Mouse (Mus musculus) embryonic facial prominence, embryonic 13.5 days (tissue): ENCODE data around the gene Ciart. TPM values are rescaled to one million over a fixed set of nuclear protein-coding genes. Genes with fewer than 3 reads are reported as not detected.
"Not testable (repeated sequence)": the region's sequence is repeated elsewhere in the genome, so short reads cannot be mapped to it uniquely, and the experiment has no call there.

Experiments used
- ATAC-seq: fragments of 200-750 bp; cut with Nextera tagmentation; 2 replicates; pipeline ENCODE4 v1.8.0; 2017; ENCODE audit warnings: low read depth; ENCODE audit not compliant: insufficient number of reproducible peaks, insufficient read depth, low FRiP score, low TSS enrichment
- H3K27ac ChIP-seq: fragments of 300-500 bp; sonication (generic); 2 replicates; pipeline ENCODE4 v1.5.1; 2015; ENCODE audit warnings: moderate library complexity, mild to moderate bottlenecking, inconsistent platforms
- H3K27me3 ChIP-seq: fragments of 300-500 bp; sonication (generic); 2 replicates; pipeline ENCODE4 v1.6.1; 2015; ENCODE audit warnings: mild to moderate bottlenecking, inconsistent platforms
- H3K36me3 ChIP-seq: fragments of 300-500 bp; sonication (generic); 2 replicates; pipeline ENCODE4 v1.6.1; 2015; ENCODE audit warnings: mild to moderate bottlenecking, inconsistent platforms
- H3K4me1 ChIP-seq: fragments of 300-500 bp; sonication (generic); 2 replicates; pipeline ENCODE4 v1.6.1; 2015; ENCODE audit warnings: inconsistent platforms
- H3K4me2 ChIP-seq: fragments of 300-500 bp; sonication (generic); 2 replicates; pipeline ENCODE4 v1.6.1; 2015; ENCODE audit warnings: moderate library complexity, mild to moderate bottlenecking, inconsistent platforms
- H3K4me3 ChIP-seq: fragments of 300-500 bp; sonication (generic); 2 replicates; pipeline ENCODE4 v1.5.1; 2015; ENCODE audit warnings: mild to moderate bottlenecking, inconsistent platforms
- H3K9ac ChIP-seq: fragments of 300-500 bp; sonication (generic); 2 replicates; pipeline ENCODE4 v1.6.1; 2015; ENCODE audit warnings: mild to moderate bottlenecking, inconsistent platforms
- H3K9me3 ChIP-seq: fragments of 300-500 bp; sonication (generic); 2 replicates; pipeline ENCODE4 v1.6.1; 2016; ENCODE audit warnings: inconsistent platforms
- WGBS: fragments of 180-500 bp; shearing (Covaris S2); methylation state at CpG from one replicate; pipeline ENCODE4 v1.1.7; 2015; ENCODE audit warnings: mixed read lengths; 5-methylcytosine and 5-hydroxymethylcytosine counted together
- polyA plus RNA-seq: library from polyadenylated mRNA; unstranded; fragments of >200 nt; fragmentation: Nextera tagmentation; extraction: Ambion mirVana; gene quantifications from 2 replicates; pipeline ENCODE4 v1.2.1, GENCODE M21; 2015

Ciart gene
- 7.0 and 7.8 TPM in 2 replicates for polyA plus RNA-seq

DNA sequence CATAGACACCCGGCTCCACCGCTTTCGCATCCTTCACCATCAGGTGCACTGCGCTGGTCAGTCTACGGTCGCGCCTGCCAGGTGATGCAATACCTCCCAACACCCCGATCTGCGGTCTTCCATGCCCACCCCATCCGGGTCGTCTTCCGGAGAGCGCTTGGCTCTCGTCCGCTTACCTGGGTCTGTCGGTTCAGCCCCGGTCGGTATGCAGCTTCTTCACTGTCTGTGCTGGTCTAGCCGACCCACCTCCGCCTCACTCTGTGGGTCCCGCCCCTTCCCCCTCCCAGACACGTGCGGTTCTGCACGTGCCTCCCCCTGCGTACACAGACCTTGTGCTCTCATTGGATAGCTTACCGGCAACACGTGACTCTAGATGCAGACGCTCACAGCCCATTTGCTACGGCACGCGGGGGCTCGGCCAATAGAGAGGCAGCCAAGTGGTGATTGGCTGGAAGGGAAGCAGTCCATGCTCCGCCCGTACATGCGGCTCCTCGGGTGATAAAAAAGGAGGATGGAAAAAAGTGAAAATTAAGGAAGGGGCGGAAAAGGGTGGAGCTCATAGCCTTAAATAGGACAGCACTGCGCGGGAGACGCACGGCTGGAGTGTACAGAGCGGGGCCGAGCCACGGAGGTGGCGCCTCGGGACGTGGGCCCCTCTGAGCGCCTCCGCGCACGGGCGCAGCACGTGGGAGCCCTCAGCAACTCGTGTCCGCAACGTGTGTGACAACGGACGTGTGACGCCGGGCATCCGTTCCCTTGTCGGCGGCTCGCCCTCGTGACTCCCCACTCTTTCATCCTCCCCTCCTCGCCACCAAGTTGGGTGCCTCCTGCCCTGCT is at the start of gene Ciart:
TSS of gene Ciart (minus strand) at position 273 of the 837 bp plus-strand sequence.
- Histone ChIP-seq H3K27me3 (no peaks in the 10 kb centered on the region), H3K9ac (peak within 1 kb of the TSS; percentile 71), H3K9me3 (no peaks in the 10 kb centered on the region), H3K4me3 (peak within 1 kb of the TSS; percentile 55), H3K4me2 (peak within 1 kb of the TSS; percentile 99), H3K36me3 (no peaks in the 10 kb centered on the region), H3K4me1 (peaks cover 15% of the 10 kb centered on the region), H3K27ac (peak within 1 kb of the TSS; percentile 16; the same call in 1 of the 2 replicates)
- under 1% methylated on average over 66 of the region's 66 CpGs for WGBS
- peak; percentile 98 for ATAC-seq

DNA sequence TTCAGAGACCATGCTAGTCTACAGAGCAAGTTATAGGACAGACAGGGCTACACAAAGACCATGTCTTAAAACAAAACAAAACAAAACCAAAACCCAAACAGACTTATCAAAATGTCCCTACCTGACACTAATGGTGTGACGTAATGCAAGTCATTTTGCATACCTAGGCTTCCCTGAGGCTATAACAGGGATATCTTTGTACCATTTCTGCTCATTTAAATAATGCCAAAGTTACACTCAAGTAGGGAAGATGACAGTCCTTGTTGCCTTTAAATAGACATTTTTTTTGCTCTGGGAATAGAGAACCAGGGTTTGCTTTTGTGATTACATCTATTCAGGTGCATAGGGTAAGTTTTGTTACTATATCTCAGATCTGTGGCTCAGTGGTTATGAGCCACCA is 49.4 kb upstream of the Ciart start:
- peaks cover 17% of the 10 kb centered on the region for H3K4me1 ChIP-seq
- no peak for ATAC-seq
- H3K4me2 ChIP-seq = 0 out of 2 replicates have a peak overlapping the region, but pooled peaks have one; percentile 3
- H3K27me3 ChIP-seq = no peaks in the 10 kb centered on the region
- 84% methylated on average over 1 of the region's 1 CpGs for WGBS
- H3K36me3 ChIP-seq = peaks cover 27% of the 10 kb centered on the region
- H3K9ac ChIP-seq = no peak overlapping the region
- no peak overlapping the region for H3K4me3 ChIP-seq
- no peak overlapping the region for H3K27ac ChIP-seq
- no peaks in the 10 kb centered on the region for H3K9me3 ChIP-seq

DNA sequence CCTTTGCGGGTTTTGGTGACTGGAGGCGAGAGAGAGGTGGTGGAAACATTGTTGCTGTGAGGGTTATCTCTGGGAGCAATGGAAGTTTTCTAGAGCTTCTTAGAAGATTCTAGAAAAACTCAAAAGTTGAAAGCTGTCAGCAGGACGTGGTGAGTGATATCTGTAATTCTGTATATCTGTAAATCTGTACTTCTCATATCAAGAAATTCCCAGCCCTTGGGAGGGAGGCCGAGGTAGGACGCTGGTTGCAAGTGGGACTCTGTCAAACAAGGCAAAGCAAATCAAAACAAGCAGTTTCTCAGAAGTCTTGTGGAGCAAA is 48.4 kb upstream of the Ciart start:
- peak overlapping the region; percentile 90 for H3K4me3 ChIP-seq
- H3K9ac ChIP-seq = peak overlapping the region; percentile 98
- peak overlapping the region; percentile 60 for H3K4me2 ChIP-seq
- H3K4me1 ChIP-seq = peaks cover 17% of the 10 kb centered on the region
- no peaks in the 10 kb centered on the region for H3K9me3 ChIP-seq
- WGBS = under 1% methylated on average over 5 of the region's 5 CpGs
- H3K27ac ChIP-seq = peak overlapping the region; percentile 94
- H3K27me3 ChIP-seq = no peaks in the 10 kb centered on the region
- H3K36me3 ChIP-seq = peaks cover 22% of the 10 kb centered on the region
- ATAC-seq = no peak

DNA sequence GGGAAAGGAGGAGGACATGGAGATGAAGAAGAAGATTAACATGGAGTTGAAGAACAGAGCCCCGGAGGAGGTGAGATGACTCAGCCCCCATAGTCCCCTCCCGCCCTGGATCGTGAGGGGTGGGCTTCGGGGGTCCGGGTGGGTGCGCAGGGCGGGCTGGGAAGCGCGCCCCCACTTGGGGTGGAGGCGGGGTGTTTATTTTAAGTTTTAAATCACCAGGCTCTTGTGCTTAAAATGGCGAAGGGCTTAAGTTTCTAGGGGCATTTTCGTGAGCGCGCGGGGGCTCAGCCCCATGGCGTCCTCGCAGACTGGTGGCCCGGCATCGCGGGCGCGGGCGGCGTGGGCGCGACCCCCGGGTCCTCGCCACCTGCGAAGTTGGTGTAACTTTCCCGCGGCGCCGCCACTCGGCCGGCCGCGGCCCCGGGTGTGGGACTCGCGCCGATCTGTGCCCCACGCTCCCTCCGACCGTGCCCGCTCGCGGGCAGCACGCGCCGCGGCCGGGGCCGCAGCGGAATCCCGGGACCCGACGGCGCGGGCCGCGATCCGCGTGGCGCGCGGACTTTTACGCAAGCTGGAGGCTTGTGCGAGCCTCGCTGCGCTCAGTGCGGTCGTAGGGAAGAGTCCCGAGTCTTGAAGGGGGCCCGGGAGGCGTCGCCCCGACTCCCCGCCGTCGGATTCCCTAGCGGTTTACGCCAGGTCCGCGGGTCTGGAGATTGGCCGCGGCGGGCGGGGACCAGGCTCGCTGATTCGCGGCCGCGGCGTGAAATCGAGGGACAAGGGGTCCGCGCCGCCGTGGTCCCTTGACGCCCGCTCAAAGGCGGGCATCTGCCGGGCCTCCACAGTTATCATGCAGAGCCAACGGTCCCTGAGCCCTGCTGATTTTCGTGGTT is 47.8 kb upstream of the Ciart start:
- peak overlapping the region; percentile 60 for H3K4me2 ChIP-seq
- WGBS = under 1% methylated on average over 104 of the region's 105 CpGs
- peaks cover 17% of the 10 kb centered on the region for H3K4me1 ChIP-seq
- peaks cover 16% of the 10 kb centered on the region for H3K36me3 ChIP-seq
- no peaks in the 10 kb centered on the region for H3K9me3 ChIP-seq
- peak overlapping the region; percentile 98 for H3K9ac ChIP-seq
- H3K4me3 ChIP-seq = peak overlapping the region; percentile 90
- peak overlapping the region; percentile 94 for H3K27ac ChIP-seq
- peak; percentile 56; the same call in 1 of the 2 replicates for ATAC-seq
- no peaks in the 10 kb centered on the region for H3K27me3 ChIP-seq

DNA sequence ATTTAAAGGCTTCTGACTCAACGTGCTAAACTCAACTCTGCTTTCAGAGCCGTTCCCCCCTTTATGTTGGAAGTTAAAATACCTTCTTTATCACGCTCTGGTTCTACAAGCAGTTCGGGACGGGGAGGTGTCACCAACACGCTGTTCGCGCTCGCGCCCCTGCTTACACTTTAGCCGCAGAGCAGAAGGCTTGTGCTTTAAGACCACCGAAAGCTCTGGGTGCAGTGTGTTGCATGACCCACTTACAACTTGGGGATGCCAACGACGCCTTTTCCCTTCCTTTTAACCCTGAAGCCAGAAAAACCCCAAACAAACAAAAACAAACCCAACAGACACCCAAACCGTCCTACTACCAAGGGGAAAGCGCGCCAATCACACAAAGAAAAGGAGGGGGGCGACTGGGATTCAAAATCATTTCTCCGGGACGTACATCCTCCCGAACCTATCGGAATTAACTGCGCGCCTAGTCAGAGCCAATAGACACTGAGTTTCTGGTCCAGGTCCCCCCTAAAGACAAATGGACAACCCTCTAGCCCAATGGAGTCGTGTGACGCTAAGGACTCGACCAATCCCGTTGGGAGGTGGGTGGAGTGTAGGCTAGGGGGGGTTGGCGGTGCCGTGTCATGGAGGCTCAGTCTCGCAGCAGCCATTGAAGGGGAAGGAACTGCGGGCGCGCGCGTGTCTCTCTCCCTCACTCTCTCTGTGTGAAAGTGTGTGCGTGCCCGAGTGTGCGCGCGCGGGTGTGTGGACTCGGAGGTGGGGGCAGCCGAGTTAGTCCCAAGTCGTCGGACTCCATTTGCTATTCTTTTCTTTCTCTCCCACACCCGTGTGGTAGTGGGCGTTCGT is 46.8 kb upstream of the Ciart start, which contains the start of gene Anp32e:
TSS of gene Anp32e (plus strand) at position 589 of the 846 bp plus-strand sequence.
- peaks cover 7% of the 10 kb centered on the region for H3K36me3 ChIP-seq
- peaks cover 17% of the 10 kb centered on the region for H3K4me1 ChIP-seq
- H3K4me3 ChIP-seq = peak within 1 kb of the TSS; percentile 90
- peak within 1 kb of the TSS; percentile 94 for H3K27ac ChIP-seq
- H3K4me2 ChIP-seq = peak within 1 kb of the TSS; percentile 60
- ATAC-seq = peak; percentile 100
- WGBS = under 1% methylated on average over 49 of the region's 49 CpGs
- H3K9me3 ChIP-seq = no peaks in the 10 kb centered on the region
- no peaks in the 10 kb centered on the region for H3K27me3 ChIP-seq
- H3K9ac ChIP-seq = peak within 1 kb of the TSS; percentile 98

DNA sequence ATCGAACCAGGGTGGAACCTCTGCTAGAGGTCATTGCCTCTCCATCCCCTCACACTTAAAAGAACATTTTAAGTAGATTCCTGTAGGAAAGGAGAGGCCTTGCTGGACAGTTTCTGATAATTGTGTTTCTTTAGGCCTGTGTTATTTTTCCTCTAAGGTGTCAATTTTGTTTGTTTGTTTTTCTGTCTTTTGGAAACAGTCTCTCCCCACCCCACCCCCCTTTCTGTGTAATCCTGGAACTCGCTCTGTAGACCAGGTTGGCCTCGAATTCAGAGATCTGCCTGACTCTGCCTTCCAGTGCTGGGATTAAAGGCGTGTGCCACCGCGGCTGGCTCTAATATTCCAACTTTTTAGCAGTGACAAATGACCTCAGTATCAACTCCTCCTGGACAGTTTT is 46.2 kb upstream of the Ciart start:
- peak overlapping the region; percentile 90 for H3K4me3 ChIP-seq
- H3K9ac ChIP-seq = peak overlapping the region; percentile 56
- no peaks in the 10 kb centered on the region for H3K9me3 ChIP-seq
- no peak for ATAC-seq
- H3K36me3 ChIP-seq = peaks cover under 1% of the 10 kb centered on the region; the same call in 1 of the 2 replicates
- 74% methylated on average over 6 of the region's 6 CpGs for WGBS
- H3K4me1 ChIP-seq = peaks cover 17% of the 10 kb centered on the region
- H3K27ac ChIP-seq = peak overlapping the region; percentile 94
- H3K4me2 ChIP-seq = peak overlapping the region; percentile 60
- no peaks in the 10 kb centered on the region for H3K27me3 ChIP-seq

DNA sequence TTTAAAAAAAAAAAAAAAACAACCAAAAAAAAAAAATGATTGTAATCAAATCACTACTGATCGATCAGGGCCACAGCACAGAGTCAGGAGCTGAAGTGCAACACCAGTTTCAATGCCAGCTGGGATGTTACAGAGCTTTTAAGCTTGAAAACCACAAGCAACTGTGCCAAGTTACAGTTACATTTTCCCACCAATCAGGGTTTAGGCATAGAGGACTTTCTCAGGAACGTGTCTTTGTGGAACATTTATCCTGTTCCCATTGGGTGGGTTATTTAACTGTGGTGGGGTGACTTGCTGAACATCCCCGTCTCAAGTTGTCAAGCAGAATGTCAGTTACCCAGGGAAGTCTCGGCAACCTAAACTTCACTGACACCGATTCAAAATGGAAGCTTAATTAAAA is 43.0 kb upstream of the Ciart start:
- H3K27ac ChIP-seq = no peak overlapping the region
- ATAC-seq = no peak
- H3K4me1 ChIP-seq = no peaks in the 10 kb centered on the region
- H3K4me2 ChIP-seq = no peak overlapping the region
- H3K4me3 ChIP-seq = no peak overlapping the region
- H3K9ac ChIP-seq = no peak overlapping the region
- H3K27me3 ChIP-seq = no peaks in the 10 kb centered on the region
- WGBS = 50% methylated on average over 5 of the region's 5 CpGs
- H3K36me3 ChIP-seq = no peaks in the 10 kb centered on the region
- no peaks in the 10 kb centered on the region for H3K9me3 ChIP-seq

DNA sequence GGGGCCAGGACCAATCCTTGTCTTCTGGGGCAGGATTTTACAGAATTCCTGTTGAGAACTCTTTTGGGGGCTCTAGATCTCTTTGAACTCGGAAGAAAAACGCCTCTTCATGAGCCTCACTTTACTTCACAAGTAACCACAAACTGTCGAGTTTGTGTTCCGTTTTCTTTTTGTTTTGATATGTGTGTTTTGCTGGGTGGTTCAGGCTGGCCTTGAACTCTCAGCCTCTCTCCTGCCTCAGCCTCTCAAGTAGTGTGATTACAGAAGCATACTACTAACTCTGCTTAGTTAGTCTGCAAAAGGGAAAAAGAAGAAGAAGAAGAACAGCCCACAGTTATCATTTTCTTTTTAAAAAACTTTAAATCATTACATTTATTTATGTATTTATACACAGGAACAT is 42.1 kb upstream of the Ciart start:
- WGBS = 73% methylated on average over 4 of the region's 4 CpGs

DNA sequence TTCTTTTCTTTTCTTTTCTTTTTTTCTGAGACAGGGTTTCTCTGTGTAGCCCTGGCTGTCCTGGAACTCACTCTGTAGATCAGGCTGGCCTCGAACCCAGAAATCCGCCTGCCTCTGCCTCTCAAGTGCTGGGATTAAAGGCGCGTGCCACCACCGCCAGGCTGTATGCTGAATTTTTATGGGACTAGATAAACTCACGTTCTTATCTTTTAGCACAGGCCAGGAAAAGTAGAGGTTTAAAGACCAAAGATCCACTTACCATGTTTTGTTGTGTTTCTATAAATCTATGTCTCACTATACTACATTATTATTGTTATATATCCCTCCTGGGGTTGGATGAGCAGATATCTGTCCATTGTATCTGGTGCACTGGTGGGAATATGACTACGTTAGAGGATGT is 41.4 kb upstream of the Ciart start:
- not testable (repeated sequence) for H3K27me3 ChIP-seq, H3K36me3 ChIP-seq, H3K9me3 ChIP-seq, ATAC-seq, H3K4me3 ChIP-seq, H3K4me2 ChIP-seq, H3K4me1 ChIP-seq, H3K27ac ChIP-seq, H3K9ac ChIP-seq
- 93% methylated on average over 7 of the region's 7 CpGs for WGBS

More for the DNA sequence above, 42.1 kb upstream of the Ciart start:
- H3K36me3 ChIP-seq = no peaks in the 10 kb centered on the region
- no peaks in the 10 kb centered on the region for H3K27me3 ChIP-seq
- no peak overlapping the region for H3K9ac ChIP-seq
- no peak overlapping the region for H3K27ac ChIP-seq
- H3K9me3 ChIP-seq = no peaks in the 10 kb centered on the region
- H3K4me3 ChIP-seq = no peak overlapping the region
- no peaks in the 10 kb centered on the region for H3K4me1 ChIP-seq
- no peak for ATAC-seq
- no peak overlapping the region for H3K4me2 ChIP-seq

DNA sequence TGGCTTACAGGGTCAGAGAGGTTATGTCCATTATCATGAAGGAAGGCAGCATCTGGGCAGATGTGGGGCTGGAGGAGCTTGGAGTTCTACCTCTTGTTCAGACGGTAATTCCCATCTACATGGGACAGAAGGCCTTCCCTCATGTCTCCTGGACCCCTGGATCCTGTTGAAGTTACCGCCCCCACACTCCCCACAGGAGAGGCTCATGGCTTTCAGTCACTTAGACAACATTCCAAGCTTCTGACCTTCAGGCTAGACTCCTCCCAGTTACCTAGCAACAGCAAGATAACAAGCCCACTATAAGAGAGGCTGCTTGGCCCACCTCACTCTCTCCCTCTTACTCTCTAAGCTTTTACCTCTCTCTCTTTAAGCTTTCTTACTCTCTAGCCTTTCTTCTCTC is 38.5 kb upstream of the Ciart start:
- H3K4me3 ChIP-seq, H3K36me3 ChIP-seq, H3K4me1 ChIP-seq, H3K4me2 ChIP-seq, H3K27ac ChIP-seq, ATAC-seq, H3K9me3 ChIP-seq, H3K9ac ChIP-seq, H3K27me3 ChIP-seq: not testable (repeated sequence)
- 78% methylated on average over 2 of the region's 2 CpGs for WGBS

DNA sequence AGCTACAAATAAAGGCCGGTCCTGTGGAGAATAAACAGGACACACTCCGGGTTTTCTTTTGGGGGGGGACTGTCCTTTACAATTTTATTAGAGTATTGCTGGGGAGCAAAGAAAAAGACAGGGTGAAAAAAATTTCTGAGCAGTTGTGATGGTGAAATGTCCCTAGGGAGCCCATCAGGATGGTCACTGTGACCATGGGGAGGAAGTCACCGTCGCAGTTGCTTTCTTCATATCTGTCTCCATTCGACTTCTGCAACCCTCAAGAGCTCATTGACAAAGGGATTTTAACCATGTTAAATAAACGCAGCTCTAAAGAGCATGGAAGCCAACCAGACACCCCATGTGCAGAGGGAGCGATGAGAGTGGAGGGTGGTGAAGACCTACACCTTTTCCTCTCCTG is 34.7 kb upstream of the Ciart start:
- Histone ChIP-seq H3K4me1 (no peaks in the 10 kb centered on the region), H3K27me3 (no peaks in the 10 kb centered on the region), H3K9ac (no peak overlapping the region), H3K4me3 (no peak overlapping the region), H3K4me2 (no peak overlapping the region), H3K27ac (no peak overlapping the region), H3K36me3 (no peaks in the 10 kb centered on the region), H3K9me3 (no peaks in the 10 kb centered on the region)
- WGBS = 82% methylated on average over 7 of the region's 7 CpGs
- ATAC-seq = no peak
